ENCODE assay signal across 24 mouse cellular contexts in genomic region chr8:94372955-94373599, GRCm38 (mm10). TPM values are rescaled to one million over a fixed set of nuclear protein-coding genes. Genes with fewer than 3 reads are reported as not detected.
DNase-seq lines count a peak whose midpoint lies in the region; ATAC-seq and TF ChIP-seq lines count a peak whose summit lies in the region.
"Had no signal": no experiment of that assay in that cellular context is flagged by ENCODE, and none has a peak within 500 bp of the region (broad histone marks: within the 10 kb centered on the region; RNA-seq: fewer than 3 reads in every experiment).

No protein-coding gene starts in this region.

- no peak overlapping the region for H3K4me3 ChIP-seq in lung, postnatal 0 days (ENCODE audit: low read depth, low read length)
- H3K4me3 ChIP-seq in CH12.LX (replicated peaks in 1 of 3; ENCODE audit: low read depth in 2 of 3, low read length in 2 of 3, poor library complexity in 1 of 3): no peak overlapping the region
- no peak overlapping the region for H3K4me3 ChIP-seq in stomach, postnatal 0 days (ENCODE audit: low read depth, low read length)
- H3K4me3 ChIP-seq in intestine, postnatal 0 days (ENCODE audit: low read depth, low read length): no peak overlapping the region
- H3K4me3 ChIP-seq: embryonic facial prominence, embryonic 10.5 days; forebrain, embryonic 12.5 days; hindbrain, embryonic 10.5 days; liver, embryonic 13.5 days; lung, embryonic 15.5 days; midbrain, embryonic 13.5 days had no signal

- H3K9ac ChIP-seq in lung, postnatal 0 days (replicated peaks; ENCODE audit: low read depth): no peak overlapping the region
- H3K9ac ChIP-seq in CH12.LX (ENCODE audit: insufficient read depth, low read depth): no peak overlapping the region
- H3K9ac ChIP-seq in stomach, postnatal 0 days (ENCODE audit: low read length): no peak overlapping the region
- no peak overlapping the region for H3K9ac ChIP-seq in intestine, postnatal 0 days (ENCODE audit: low read depth, low read length)
- H3K9ac ChIP-seq: forebrain, embryonic 12.5 days; liver, embryonic 13.5 days; lung, embryonic 15.5 days; midbrain, embryonic 13.5 days had no signal

- dilution Hi-C loops in CH12.LX (cut with MboI; ENCODE audit: extremely low pct_ligation_motif_present, extremely low pct_unique_long_range_greater_than_20kb, low sequenced_read_pairs): no loop called here

- TF ChIP-seq EP300 in lung, postnatal 0 days (IDR thresholded peaks at IDR 0.05): no peak
- TF ChIP-seq EP300 in CH12.LX (IDR thresholded peaks at IDR 0.05; ENCODE audit: low read length): no peak
- no peak for TF ChIP-seq EP300 in stomach, postnatal 0 days (optimal IDR thresholded peaks at IDR 0.05)

- peak; percentile 46 for DNase-seq in lung, postnatal 25 days (ENCODE audit: low spot score)
- DNase-seq in lung, postnatal 0 days (ENCODE audit: low spot score): no peak
- no peak for DNase-seq in CH12.LX (ENCODE audit: extremely low read depth)
- peak; percentile 66 for DNase-seq in induced T-regulatory cell, adult 2 months (ENCODE audit: low read depth)
- no peak for DNase-seq in stomach, postnatal 0 days (ENCODE audit: low spot score)
- no peak for DNase-seq in cerebellum, adult 18-20 months
- DNase-seq: adrenal gland, postnatal 36 days; cerebellum, adult 8-10 months; heart, adult 11 months; kidney, adult 9 months; left cerebral cortex, postnatal 4 days; liver, embryonic 13.5 days; spleen, adult 18-20 months; thymus, postnatal 25 days had no signal

- H3K27me3 ChIP-seq in lung, postnatal 0 days (replicated peaks; ENCODE audit: insufficient read depth, low read length): no peaks in the 10 kb centered on the region
- H3K27me3 ChIP-seq in CH12.LX (replicated peaks): no peaks in the 10 kb centered on the region
- H3K27me3 ChIP-seq in stomach, postnatal 0 days (ENCODE audit: control insufficient read depth, insufficient read depth, low read length): no peaks in the 10 kb centered on the region
- H3K27me3 ChIP-seq in intestine, postnatal 0 days (replicated peaks; ENCODE audit: control insufficient read depth, insufficient read depth, low read length): no peaks in the 10 kb centered on the region
- H3K27me3 ChIP-seq: forebrain, embryonic 12.5 days; liver, embryonic 13.5 days; lung, embryonic 15.5 days; midbrain, embryonic 13.5 days had no signal

- no peak for TF ChIP-seq CTCF in lung, postnatal 0 days (IDR thresholded peaks at IDR 0.05)
- TF ChIP-seq CTCF in CH12.LX (conservative IDR thresholded peaks at IDR 0.05 in 1 of 2, IDR thresholded peaks at IDR 0.05 in 1 of 2; ENCODE audit: low read depth in 2 of 2, low read length in 2 of 2): no peak
- TF ChIP-seq CTCF in stomach, postnatal 0 days (IDR thresholded peaks at IDR 0.05; ENCODE audit: low read depth): no peak
- no peak for TF ChIP-seq CTCF in intestine, postnatal 0 days (IDR thresholded peaks at IDR 0.05; ENCODE audit: low read depth)

- no peak for ATAC-seq in lung, postnatal 0 days
- no peak; the same call in 1 of the 2 replicates for ATAC-seq in stomach, postnatal 0 days (ENCODE audit: low FRiP score, low TSS enrichment)
- ATAC-seq in intestine, postnatal 0 days: no peak
- ATAC-seq: midbrain, embryonic 13.5 days had no signal

- H3K9me3 ChIP-seq in lung, postnatal 0 days (ENCODE audit: low read length): no peaks in the 10 kb centered on the region
- H3K9me3 ChIP-seq in CH12.LX (replicated peaks; ENCODE audit: low read length): no peaks in the 10 kb centered on the region
- no peaks in the 10 kb centered on the region for H3K9me3 ChIP-seq in stomach, postnatal 0 days (ENCODE audit: control insufficient read depth, low read length)
- H3K9me3 ChIP-seq in intestine, postnatal 0 days (ENCODE audit: control insufficient read depth): no peaks in the 10 kb centered on the region
- H3K9me3 ChIP-seq: embryonic facial prominence, embryonic 10.5 days; forebrain, embryonic 12.5 days; G1E; hindbrain, embryonic 10.5 days; liver, embryonic 13.5 days; lung, embryonic 15.5 days; midbrain, embryonic 13.5 days had no signal

- TF ChIP-seq POLR2A in CH12.LX (IDR thresholded peaks at IDR 0.05; ENCODE audit: low read depth, low read length): no peak

- in situ Hi-C loops in CH12.LX (cut with MboI; ENCODE audit: low pct_ligation_motif_present, low pct_unique_long_range_greater_than_20kb, low sequenced_read_pairs): no loop called here

- no peaks in the 10 kb centered on the region for H3K36me3 ChIP-seq in lung, postnatal 0 days (ENCODE audit: insufficient read depth, low read length)
- no peaks in the 10 kb centered on the region for H3K36me3 ChIP-seq in CH12.LX (replicated peaks in 1 of 2; ENCODE audit: control insufficient read depth in 1 of 2, insufficient read depth in 1 of 2, low read length in 1 of 2)
- H3K36me3 ChIP-seq in stomach, postnatal 0 days (ENCODE audit: control insufficient read depth, insufficient read depth, low read length): no peaks in the 10 kb centered on the region
- H3K36me3 ChIP-seq in intestine, postnatal 0 days (ENCODE audit: control insufficient read depth, insufficient read depth): no peaks in the 10 kb centered on the region
- H3K36me3 ChIP-seq: embryonic facial prominence, embryonic 10.5 days; forebrain, embryonic 12.5 days; G1E; hindbrain, embryonic 10.5 days; liver, embryonic 13.5 days; lung, embryonic 15.5 days; midbrain, embryonic 13.5 days had no signal

- H3K27ac ChIP-seq in lung, postnatal 0 days (ENCODE audit: low read length): no peak overlapping the region
- H3K27ac ChIP-seq in CH12.LX (ENCODE audit: insufficient read depth, low read depth): no peak overlapping the region; the same call in 1 of the 2 replicates
- H3K27ac ChIP-seq in stomach, postnatal 0 days (replicated peaks): peak overlapping the region; percentile 59
- no peak overlapping the region for H3K27ac ChIP-seq in intestine, postnatal 0 days (ENCODE audit: low read depth, low read length)
- H3K27ac ChIP-seq: embryonic facial prominence, embryonic 10.5 days; forebrain, embryonic 12.5 days; hindbrain, embryonic 10.5 days; liver, embryonic 13.5 days; lung, embryonic 15.5 days; midbrain, embryonic 13.5 days had no signal

- peaks cover 7% of the 10 kb centered on the region; the same call in 1 of the 2 replicates for H3K4me1 ChIP-seq in lung, postnatal 0 days (ENCODE audit: insufficient read depth, low read depth, low read length)
- peaks cover 33 to 72% of the 10 kb centered on the region in 2 experiments for H3K4me1 ChIP-seq in CH12.LX (ENCODE audit: control insufficient read depth in 1 of 2, insufficient read depth in 2 of 2)
- peaks cover 5% of the 10 kb centered on the region; the same call in 1 of the 2 replicates for H3K4me1 ChIP-seq in stomach, postnatal 0 days (replicated peaks; ENCODE audit: control insufficient read depth, insufficient read depth)
- 0 out of 2 replicates have a peak, but pooled peaks cover 7% of the 10 kb centered on the region for H3K4me1 ChIP-seq in intestine, postnatal 0 days (replicated peaks; ENCODE audit: control insufficient read depth, insufficient read depth, low read length)
- H3K4me1 ChIP-seq: embryonic facial prominence, embryonic 10.5 days; forebrain, embryonic 12.5 days; hindbrain, embryonic 10.5 days; midbrain, embryonic 13.5 days had no signal

- TF ChIP-seq RAD21 in CH12.LX (IDR thresholded peaks at IDR 0.05; ENCODE audit: low read depth, low read length): no peak

- H3K4me2 ChIP-seq in lung, postnatal 0 days (replicated peaks; ENCODE audit: low read depth, low read length): no peak overlapping the region
- H3K4me2 ChIP-seq in CH12.LX (ENCODE audit: insufficient read depth, low read depth, poor library complexity, severe bottlenecking): no peak overlapping the region
- H3K4me2 ChIP-seq in stomach, postnatal 0 days (replicated peaks; ENCODE audit: low read depth): no peak overlapping the region
- H3K4me2 ChIP-seq in intestine, postnatal 0 days (replicated peaks; ENCODE audit: low read depth): no peak overlapping the region
- H3K4me2 ChIP-seq: forebrain, embryonic 12.5 days; liver, embryonic 13.5 days; lung, embryonic 15.5 days; midbrain, embryonic 13.5 days had no signal

- 67% methylated on average over 6 of the region's 6 CpGs for WGBS in lung, postnatal 0 days
- 55% methylated on average over 6 of the region's 6 CpGs for WGBS in stomach, postnatal 0 days
- WGBS in intestine, postnatal 0 days: 72% methylated on average over 6 of the region's 6 CpGs

- no peaks in the 10 kb centered on the region for H3K79me2 ChIP-seq in CH12.LX (replicated peaks; ENCODE audit: control insufficient read depth, extremely low read depth, insufficient read depth, poor library complexity, severe bottlenecking)

TF ChIP-seq in CH12.LX, 34 proteins besides CTCF, POLR2A, EP300 and RAD21:
- TF ChIP-seq CHD1 (IDR thresholded peaks at IDR 0.05; ENCODE audit: low read depth, low read length): 0 out of 2 replicates have a peak, but pooled peaks have one; percentile 41
- TF ChIP-seq SIN3A (IDR thresholded peaks at IDR 0.05; ENCODE audit: low read length): no peak
- TF ChIP-seq TCF12 (IDR thresholded peaks at IDR 0.05; ENCODE audit: low read depth, low read length): no peak

RNA-seq across cellular contexts. Expression of gene Herpud1, which starts 13.2 kb away (rescaled TPM):
- polyA plus RNA-seq in lung, postnatal 0 days (2015; fragmentation: Nextera tagmentation; extraction: Ambion mirVana): 179 and 217 TPM in 2 replicates
- total RNA-seq in CH12.LX (2012; rRNA removed) (172 and 206 TPM in 2 replicates), CH12.LX (2014; rRNA removed) (243 and 257 TPM in 2 replicates)
- polyA plus RNA-seq in CH12.LX (2012; ENCODE audit: insufficient read length, low read depth): 116 and 124 TPM in 2 replicates
- 224 and 255 TPM in 2 replicates for polyA plus RNA-seq in stomach, postnatal 0 days (2015; fragmentation: Nextera tagmentation; extraction: Ambion mirVana)
- polyA plus RNA-seq in intestine, postnatal 0 days (2015; fragmentation: Nextera tagmentation; extraction: Ambion mirVana): 135 and 154 TPM in 2 replicates

RNA-seq across cellular contexts. Expression of gene Slc12a3, which starts 44.1 kb away (rescaled TPM):
- polyA plus RNA-seq in lung, postnatal 0 days (2015; fragmentation: Nextera tagmentation; extraction: Ambion mirVana): 0.11 and 0.12 TPM in 2 replicates
- 0.17 and 0.21 TPM in 2 replicates for total RNA-seq in CH12.LX (2012; rRNA removed)
- 0.08 TPM in 1 of 2 replicates, not detected in the other for total RNA-seq in CH12.LX (2014; rRNA removed)
- polyA plus RNA-seq in CH12.LX (2012; ENCODE audit: insufficient read length, low read depth): 0.19 TPM in 1 of 2 replicates, not detected in the other
- 0.10 and 0.22 TPM in 2 replicates for polyA plus RNA-seq in stomach, postnatal 0 days (2015; fragmentation: Nextera tagmentation; extraction: Ambion mirVana)
- polyA plus RNA-seq in intestine, postnatal 0 days (2015; fragmentation: Nextera tagmentation; extraction: Ambion mirVana): 0.16 TPM in 1 of 2 replicates, not detected in the other
- total RNA-seq: adrenal gland, postnatal 36 days; gastrocnemius, adult 8-10 months had no signal
- polyA plus RNA-seq: C2C12; embryonic facial prominence, embryonic 10.5 days; forebrain, embryonic 12.5 days; G1E; heart, embryonic 14.5 days; liver, embryonic 13.5 days had no signal

Comparison
In these comparisons a context has a peak if more than half of its experiments do, and no peak if none do; other contexts are left out.
1. DNase-seq: peak in lung, postnatal 25 days (single experiment) and induced T-regulatory cell, adult 2 months (single experiment); none in lung, postnatal 0 days (single experiment), CH12.LX (single experiment), stomach, postnatal 0 days (single experiment) and cerebellum, adult 18-20 months (0 of 2).